Mouse (Mus musculus) erythroblast, embryonic 14.5 days (primary cell): ENCODE results near the gene Dst. TPM values are rescaled to one million over a fixed set of nuclear protein-coding genes. Genes with fewer than 3 reads are reported as not detected.

Source experiments
- H3K27me3 ChIP-seq: 2 replicates; pipeline ENCODE4 v1.6.1; 2012; ENCODE audit warnings: inconsistent platforms; ENCODE audit not compliant: control insufficient read depth
- H3K36me3 ChIP-seq: 2 replicates; pipeline ENCODE4 v1.6.1; 2012; ENCODE audit warnings: mild to moderate bottlenecking, inconsistent platforms; ENCODE audit not compliant: control insufficient read depth
- H3K4me1 ChIP-seq: 2 replicates; pipeline ENCODE4 v1.6.1; 2012; ENCODE audit warnings: inconsistent platforms; ENCODE audit not compliant: control insufficient read depth
- H3K4me3 ChIP-seq: replicated peaks from 2 replicates; pipeline ENCODE3; 2012; ENCODE audit warnings: moderate library complexity, mild to moderate bottlenecking, inconsistent platforms
- H3K9me3 ChIP-seq: 2 replicates; pipeline ENCODE4 v1.6.1; 2012; ENCODE audit warnings: low read length, inconsistent platforms, mixed read lengths; ENCODE audit not compliant: control insufficient read depth
- GATA1 ChIP-seq: IDR thresholded peaks from 2 replicates; pipeline ENCODE4 v1.6.1; 2012; ENCODE audit warnings: low read length, inconsistent platforms, mixed read lengths
- TAL1 ChIP-seq: IDR thresholded peaks from 3 replicates; pipeline ENCODE4 v1.6.1; 2012; ENCODE audit warnings: low read length, inconsistent platforms, mixed read lengths
- polyA plus RNA-seq: library from polyadenylated mRNA; stranded (reverse); fragments of >175 nt; gene quantifications from 2 replicates; pipeline ENCODE4 v1.2.3, GENCODE M21; 2012

The Dst gene
- polyA plus RNA-seq, 1 experiment, result 1.5 TPM

DNA sequence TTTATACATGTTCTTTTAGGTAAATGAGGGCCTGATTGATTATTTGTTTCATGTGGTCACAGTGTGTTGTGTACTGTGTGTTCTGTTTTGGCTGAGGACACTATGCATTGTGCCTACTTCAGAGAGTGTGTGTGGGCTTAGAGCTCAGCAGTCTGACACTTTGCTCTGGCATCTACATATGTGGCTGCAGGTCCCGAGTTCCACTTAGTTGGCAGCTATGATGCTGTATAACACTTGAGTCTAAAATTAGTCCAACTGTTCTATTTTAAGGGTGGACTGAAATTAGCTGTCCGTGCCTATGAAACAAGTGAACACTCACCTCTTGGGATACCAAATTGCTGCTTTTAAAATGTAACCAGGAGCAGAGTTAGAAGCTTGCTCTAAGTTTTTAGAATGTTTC, 113.5 kb downstream of the Dst start:
- TF ChIP-seq GATA1, result no peak
- no peak for TF ChIP-seq TAL1
- Histone ChIP-seq H3K4me1 (no peaks in the 10 kb centered on the region), H3K27me3 (no peaks in the 10 kb centered on the region), H3K4me3 (no peak overlapping the region), H3K36me3 (no peaks in the 10 kb centered on the region), H3K9me3 (no peaks in the 10 kb centered on the region)

DNA sequence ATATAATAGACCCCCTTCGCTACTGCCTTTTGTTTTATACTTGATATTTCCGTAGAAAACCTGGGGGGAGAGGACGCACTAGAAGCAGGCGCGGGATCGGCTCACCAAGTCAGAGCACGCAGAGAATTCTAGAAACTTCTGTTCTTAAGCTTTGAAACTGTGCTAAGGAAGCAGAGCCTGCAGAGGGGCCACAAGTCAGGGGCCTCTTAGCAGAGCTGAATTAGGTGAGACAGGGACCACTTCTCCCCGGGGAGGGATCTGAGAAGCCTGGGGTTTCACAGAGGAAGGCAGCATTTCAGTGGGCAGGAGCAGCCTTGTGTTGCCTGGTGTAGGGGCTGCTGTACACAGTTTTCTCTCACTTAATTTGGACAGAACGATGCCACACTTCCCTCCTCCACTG, 115.1 kb downstream of the Dst start:
- Histone ChIP-seq H3K4me3 (no peak overlapping the region), H3K4me1 (no peaks in the 10 kb centered on the region), H3K27me3 (no peaks in the 10 kb centered on the region), H3K9me3 (no peaks in the 10 kb centered on the region), H3K36me3 (no peaks in the 10 kb centered on the region)
- TF ChIP-seq TAL1 (no peak), GATA1 (no peak)

DNA sequence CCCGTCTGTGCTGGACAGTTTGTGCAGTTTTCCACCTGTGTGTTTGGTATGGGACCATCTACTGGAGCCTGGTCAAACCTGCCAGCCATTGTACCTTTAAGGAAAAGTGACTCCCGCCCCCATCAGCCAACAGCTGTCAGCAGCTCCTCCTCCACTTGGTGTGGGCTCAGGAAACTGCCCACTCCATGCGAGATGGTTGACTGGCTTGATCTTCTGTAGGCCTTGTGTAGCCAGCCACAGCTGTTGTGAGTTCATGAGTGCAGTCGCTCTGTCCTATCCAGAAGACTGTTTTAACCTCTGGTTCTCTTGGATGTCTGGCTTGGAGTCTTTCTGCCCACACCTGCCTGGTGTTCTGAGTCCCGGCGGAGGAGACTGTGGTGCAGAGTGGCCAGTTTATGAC, 117.9 kb downstream of the Dst start:
- no peaks in the 10 kb centered on the region for H3K9me3 ChIP-seq
- no peaks in the 10 kb centered on the region for H3K27me3 ChIP-seq
- no peak overlapping the region for H3K4me3 ChIP-seq
- H3K36me3 ChIP-seq, result no peaks in the 10 kb centered on the region
- no peak for TF ChIP-seq TAL1
- no peak for TF ChIP-seq GATA1
- H3K4me1 ChIP-seq, result no peaks in the 10 kb centered on the region

DNA sequence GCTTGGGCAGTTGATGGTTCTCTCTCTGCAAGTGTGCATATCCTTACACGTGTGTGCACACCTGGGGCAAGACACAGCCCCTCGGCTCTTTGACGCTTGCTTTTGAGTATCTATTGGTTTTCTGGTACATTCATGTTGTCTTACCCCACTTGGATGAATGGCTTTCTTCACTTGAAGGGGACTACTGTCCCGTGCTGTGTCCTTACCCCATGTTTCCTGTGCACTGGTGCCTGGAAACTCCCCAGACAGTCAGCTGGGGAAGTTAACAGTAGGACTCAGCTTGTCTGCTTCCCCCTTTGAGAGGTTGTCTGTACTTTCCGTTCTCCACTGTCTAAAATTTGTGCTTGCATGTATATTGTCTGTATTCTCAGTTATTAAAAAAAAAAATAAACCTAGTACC, 120.7 kb downstream of the Dst start:
- H3K36me3 ChIP-seq, result no peaks in the 10 kb centered on the region
- TF ChIP-seq TAL1, result no peak
- TF ChIP-seq GATA1, result no peak
- no peak overlapping the region for H3K4me3 ChIP-seq
- no peaks in the 10 kb centered on the region for H3K4me1 ChIP-seq
- H3K9me3 ChIP-seq, result no peaks in the 10 kb centered on the region
- no peaks in the 10 kb centered on the region for H3K27me3 ChIP-seq

DNA sequence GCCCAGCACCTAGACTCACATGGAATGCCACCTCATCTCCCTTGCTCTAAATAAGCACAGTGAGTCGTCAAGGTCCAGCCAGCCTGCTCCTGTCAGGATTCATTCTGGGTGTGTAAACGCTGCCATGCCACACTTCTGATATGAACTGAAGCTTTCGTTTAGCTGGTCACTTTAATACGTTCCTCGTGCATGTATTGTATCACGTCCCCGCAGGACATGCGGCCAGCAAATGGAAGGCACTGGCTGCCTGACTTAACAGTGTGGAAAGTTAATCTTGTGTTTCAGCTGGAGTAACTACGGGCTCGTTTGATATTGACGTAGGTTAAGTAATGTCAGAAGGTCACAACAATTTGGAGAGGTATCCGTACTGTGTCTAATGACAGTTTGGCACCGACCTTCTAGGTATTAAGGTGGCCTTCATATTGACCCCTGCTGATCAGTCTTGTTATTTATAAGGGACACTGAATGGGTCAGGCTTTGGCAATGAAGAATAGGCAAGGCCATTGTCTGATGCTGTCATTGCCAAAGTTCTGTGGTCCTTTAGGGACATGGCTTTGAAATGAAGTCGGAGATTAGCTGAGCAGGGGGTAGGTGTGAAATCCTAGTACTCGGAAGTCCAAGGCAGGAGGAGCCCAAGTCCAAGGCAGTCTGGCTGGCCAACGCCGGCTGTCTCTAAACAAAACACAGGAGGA, 122.5 kb downstream of the Dst start:
- Histone ChIP-seq H3K4me3 (no peak overlapping the region), H3K4me1 (no peaks in the 10 kb centered on the region), H3K36me3 (no peaks in the 10 kb centered on the region), H3K27me3 (no peaks in the 10 kb centered on the region), H3K9me3 (no peaks in the 10 kb centered on the region)
- TF ChIP-seq GATA1, result no peak
- TF ChIP-seq TAL1, result no peak

DNA sequence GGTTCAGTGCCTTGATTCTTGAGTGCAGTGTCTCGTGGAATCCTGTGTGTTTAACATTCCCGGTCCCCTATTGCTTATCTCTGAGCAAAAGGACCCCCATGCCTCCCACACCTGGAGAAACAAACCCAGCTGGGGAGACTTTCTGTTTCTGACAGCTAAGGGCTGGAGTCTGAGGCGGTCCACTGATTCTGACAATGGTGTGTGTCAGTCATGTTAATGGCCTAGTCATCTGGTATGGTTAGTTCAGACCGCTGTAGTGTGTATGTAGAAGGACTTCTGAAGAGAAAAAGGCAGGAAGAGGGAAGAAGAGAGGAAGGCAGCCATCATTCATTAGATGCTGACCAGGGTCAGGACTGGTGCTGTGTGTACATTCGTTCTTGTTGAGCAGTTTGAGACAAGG, 125.0 kb downstream of the Dst start:
- Histone ChIP-seq H3K36me3 (no peaks in the 10 kb centered on the region), H3K4me1 (no peaks in the 10 kb centered on the region), H3K9me3 (no peaks in the 10 kb centered on the region), H3K27me3 (no peaks in the 10 kb centered on the region), H3K4me3 (no peak overlapping the region)
- no peak for TF ChIP-seq GATA1
- no peak for TF ChIP-seq TAL1

DNA sequence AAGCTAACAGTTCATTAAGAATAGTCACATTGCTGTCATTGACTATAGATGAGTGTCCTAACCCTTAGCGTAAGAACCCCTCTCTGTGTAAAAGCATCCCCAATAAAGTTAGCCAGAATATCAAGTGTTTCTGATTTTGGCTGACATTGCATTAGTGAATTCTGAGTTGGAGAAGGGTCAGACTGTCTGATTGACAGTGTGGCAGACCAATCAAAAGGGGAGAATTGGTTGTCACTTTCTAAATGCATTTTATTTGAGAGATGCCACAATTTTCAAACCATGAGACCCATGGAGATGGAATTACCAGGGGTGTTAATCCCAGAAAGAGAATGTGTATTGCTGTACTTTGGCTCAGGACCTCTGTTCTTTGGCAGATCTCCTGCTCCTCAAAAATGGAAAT, 125.5 kb downstream of the Dst start:
- no peaks in the 10 kb centered on the region for H3K27me3 ChIP-seq
- no peak for TF ChIP-seq GATA1
- no peak for TF ChIP-seq TAL1
- no peak overlapping the region for H3K4me3 ChIP-seq
- no peaks in the 10 kb centered on the region for H3K4me1 ChIP-seq
- H3K9me3 ChIP-seq, result no peaks in the 10 kb centered on the region
- no peaks in the 10 kb centered on the region for H3K36me3 ChIP-seq

DNA sequence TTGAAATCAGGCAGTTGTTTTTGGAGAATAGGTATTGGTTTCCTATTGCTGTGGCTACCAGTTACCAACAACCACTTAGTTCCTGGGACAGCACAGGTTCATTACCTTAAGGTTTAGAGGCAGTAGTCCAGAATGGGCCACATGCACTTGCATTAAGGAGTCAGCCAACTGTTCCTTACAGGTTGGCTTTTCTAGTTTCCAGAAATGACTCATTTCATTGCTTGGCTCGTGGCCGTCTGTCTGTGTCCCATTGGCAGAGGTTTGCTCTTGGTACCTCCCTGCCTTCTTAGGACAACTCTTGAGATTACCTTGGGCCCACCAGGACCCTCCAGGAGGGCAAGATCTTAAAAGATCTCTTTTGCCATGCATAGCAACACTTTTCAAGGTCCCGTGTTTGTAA, 125.9 kb downstream of the Dst start:
- Histone ChIP-seq H3K9me3 (no peaks in the 10 kb centered on the region), H3K36me3 (no peaks in the 10 kb centered on the region), H3K4me1 (no peaks in the 10 kb centered on the region), H3K27me3 (no peaks in the 10 kb centered on the region), H3K4me3 (no peak overlapping the region)
- TF ChIP-seq TAL1, result no peak
- no peak for TF ChIP-seq GATA1

DNA sequence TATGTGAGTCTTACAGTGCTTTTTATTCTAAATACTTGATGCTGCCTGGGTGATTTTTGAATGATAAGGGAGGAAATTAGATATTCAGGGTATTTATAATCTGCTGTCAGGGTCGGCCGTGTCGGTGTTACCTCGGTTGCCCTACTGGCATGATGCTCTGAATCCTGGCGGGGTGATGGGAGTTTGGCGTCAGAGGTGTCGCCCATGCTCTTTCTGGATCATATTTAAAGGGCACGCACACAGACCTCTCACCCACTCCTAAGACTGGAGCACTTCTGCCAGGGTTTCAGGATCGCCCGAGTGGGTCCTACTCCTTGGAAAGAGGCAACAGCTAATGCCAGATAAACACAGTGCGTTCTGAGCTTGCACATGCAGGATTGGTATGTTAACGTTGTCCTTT, 128.1 kb downstream of the Dst start:
- no peaks in the 10 kb centered on the region for H3K36me3 ChIP-seq
- TF ChIP-seq TAL1, result no peak
- no peaks in the 10 kb centered on the region for H3K9me3 ChIP-seq

DNA sequence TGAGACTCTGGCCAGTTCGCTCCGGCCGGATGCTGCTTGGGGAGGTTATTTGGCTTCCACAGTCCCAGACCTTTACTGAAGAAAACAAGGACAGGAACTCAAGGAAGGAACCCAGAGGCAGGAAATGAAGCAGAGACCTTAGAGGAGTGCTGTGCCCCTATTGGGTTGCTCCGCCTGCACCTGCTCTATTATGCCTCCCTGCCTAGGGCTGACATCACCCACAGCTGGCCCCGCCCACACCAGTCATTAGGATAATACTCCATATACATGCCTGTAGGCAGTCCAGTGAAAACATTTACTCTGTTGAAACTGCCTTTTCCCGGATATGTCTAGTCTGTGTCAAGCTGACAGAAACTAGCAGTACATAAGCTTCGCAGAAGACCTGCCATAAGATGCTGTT, 130.5 kb downstream of the Dst start:
- H3K27me3 ChIP-seq, result no peaks in the 10 kb centered on the region
- TF ChIP-seq TAL1 (no peak), GATA1 (no peak)
- H3K9me3 ChIP-seq, result no peaks in the 10 kb centered on the region
- no peaks in the 10 kb centered on the region for H3K4me1 ChIP-seq
- H3K4me3 ChIP-seq, result no peak overlapping the region
- H3K36me3 ChIP-seq, result no peaks in the 10 kb centered on the region

More for the DNA sequence above, 128.1 kb downstream of the Dst start:
- H3K4me3 ChIP-seq, result no peak overlapping the region
- no peaks in the 10 kb centered on the region for H3K4me1 ChIP-seq
- no peaks in the 10 kb centered on the region for H3K27me3 ChIP-seq
